Mouse (Mus musculus): ENCODE measurements at regions not wholly inside any gene's neighbourhood (a gene's known extent, or its start where the extent isn't known, plus 50 kb on each side); places are given as distances from the start of the nearest gene placed in this dataset.

- DNase-seq (ENCODE audit: low spot score) = no peak
Observed at GRCm38 (mm10) chr7:111337053-111337452, 254.2 kb upstream of the Eif4g2 start.

DNA sequence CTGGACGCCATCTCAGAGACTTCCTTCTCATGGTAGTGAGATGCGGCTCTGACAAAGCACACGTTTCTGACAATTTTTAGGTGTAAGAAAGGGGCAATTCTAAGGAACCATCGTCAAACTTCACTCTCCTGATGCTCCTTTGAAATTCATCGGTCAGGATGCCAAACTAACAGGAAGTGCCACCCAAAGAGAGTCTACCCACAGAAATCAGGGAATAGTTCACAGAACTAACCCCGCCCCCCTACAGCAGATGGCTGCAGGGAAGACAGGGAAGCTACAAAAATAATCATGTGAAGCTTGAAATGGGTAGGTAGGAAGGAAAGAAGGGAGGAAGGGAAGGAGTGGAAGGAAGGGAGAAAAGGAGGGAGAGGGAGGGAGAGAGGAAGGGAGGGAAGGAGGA lies 240.1 kb upstream of the Eif4g2 start:
- no peak for DNase-seq (ENCODE audit: low spot score)

DNA sequence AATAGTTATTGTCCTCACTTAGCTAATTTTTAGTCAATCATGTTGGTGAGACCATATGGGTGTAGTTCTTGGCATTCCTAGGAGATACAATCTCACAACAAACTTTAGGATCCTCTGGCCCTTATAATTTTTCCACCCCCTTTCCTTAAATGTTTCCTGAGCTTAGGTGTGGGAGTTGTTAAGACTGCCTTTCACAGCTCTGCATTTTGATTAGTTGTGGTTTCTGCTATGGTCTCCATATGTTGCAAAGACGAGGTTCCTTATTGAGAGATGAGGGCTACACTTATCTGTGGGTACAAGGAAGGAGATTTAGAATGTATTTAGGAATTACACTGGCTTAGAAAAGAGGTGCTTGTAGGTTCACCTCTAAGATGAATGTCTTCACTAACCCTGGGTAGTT lies 237.1 kb upstream of the Eif4g2 start:
- DNase-seq (ENCODE audit: low spot score) = no peak

- DNase-seq (ENCODE audit: low spot score) = no peak
Observed at GRCm38 (mm10) chr7:111316479-111316990, 233.7 kb upstream of the Eif4g2 start.

- no peak for DNase-seq (ENCODE audit: low spot score)
Observed at GRCm38 (mm10) chr7:111313921-111314320, 231.1 kb upstream of the Eif4g2 start.

DNA sequence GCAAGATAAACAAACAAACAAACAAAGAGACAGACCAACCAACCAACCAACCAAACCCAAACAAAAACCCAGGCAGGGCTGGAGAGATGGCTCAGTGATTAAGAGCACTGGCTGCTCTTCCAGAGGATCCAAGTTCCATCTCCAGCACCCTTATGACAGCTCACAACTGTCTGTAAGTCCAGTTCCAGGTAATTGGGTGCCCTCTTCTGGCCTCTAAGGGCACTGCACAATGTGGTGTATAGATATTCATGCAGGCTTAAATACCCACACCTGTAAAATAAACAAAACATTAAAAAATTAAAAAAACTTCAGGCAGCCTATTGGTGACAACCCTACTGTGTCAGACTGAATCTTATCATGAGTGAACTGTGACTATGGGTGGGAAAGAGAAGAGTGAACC lies 222.4 kb upstream of the Eif4g2 start:
- DNase-seq (ENCODE audit: low spot score) = no peak

DNA sequence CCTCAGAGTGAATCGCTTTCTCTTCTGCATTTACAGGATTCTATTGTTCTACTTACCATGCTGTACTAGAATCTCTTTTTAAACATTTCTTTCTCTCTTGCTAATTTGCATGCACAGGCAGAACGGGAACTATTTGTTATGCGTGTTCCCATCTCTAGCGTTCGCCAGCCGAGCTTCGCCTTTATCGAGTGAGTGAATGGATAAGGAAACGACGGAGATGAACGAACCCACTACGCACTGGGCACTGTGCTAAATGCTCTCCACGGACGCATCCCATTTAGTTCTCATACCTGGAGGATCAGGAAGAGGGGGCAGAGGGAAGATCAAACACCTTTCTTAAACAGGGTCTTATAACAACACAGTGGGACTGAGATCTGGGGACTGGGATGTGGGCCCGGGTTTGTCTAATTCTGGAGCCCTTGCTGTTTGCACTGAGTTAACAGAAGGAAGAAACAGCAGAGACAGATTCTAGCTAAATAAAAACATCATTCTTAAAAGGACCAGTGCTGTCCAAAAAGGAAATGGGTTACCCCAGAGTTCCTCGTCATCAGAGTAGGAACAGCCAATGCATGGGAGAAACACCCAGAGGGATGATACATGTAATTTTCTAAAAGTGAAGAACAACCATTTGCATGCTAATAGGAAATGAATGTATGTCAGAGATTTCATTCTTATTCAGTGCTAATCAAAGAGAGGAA lies 219.1 kb upstream of the Eif4g2 start:
- DNase-seq (ENCODE audit: low spot score) = no peak

GRCm38 (mm10) chr7:111297174-111297902 lies 214.5 kb upstream of the Eif4g2 start:
- no peak for DNase-seq (ENCODE audit: low spot score)

- no peak for DNase-seq (ENCODE audit: low spot score)
Observed at GRCm38 (mm10) chr7:111283411-111283955, 200.7 kb upstream of the Eif4g2 start.

- no peak for DNase-seq (ENCODE audit: low spot score)
Observed at GRCm38 (mm10) chr7:111282314-111282713, 199.5 kb upstream of the Eif4g2 start.

GRCm38 (mm10) chr7:111277703-111278102 lies 194.9 kb upstream of the Eif4g2 start:
- no peak for DNase-seq (ENCODE audit: low spot score)

- no peak for DNase-seq (ENCODE audit: low spot score)
Observed at GRCm38 (mm10) chr7:111273839-111274238, 191.0 kb upstream of the Eif4g2 start.

DNA sequence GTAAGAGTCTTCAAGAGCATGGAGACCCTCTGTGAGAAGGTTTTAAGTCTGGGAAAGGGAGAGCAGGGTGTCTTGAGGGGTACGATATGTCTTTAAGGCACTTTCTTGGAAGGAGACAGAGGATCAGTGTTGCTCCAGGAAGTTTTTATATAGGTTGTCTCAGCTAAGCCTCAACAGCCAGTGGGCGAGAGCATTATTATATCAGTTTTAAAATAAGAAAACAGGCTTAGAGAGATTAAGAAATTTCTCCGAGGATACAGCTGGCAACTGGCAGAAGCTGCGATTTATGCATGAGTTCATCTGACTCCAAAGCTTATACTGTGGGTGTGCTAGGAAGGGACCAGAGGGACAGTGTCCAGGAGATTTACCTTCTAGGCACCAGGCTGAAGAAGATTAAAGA lies 188.0 kb upstream of the Eif4g2 start:
- no peak for DNase-seq (ENCODE audit: low spot score)

DNA sequence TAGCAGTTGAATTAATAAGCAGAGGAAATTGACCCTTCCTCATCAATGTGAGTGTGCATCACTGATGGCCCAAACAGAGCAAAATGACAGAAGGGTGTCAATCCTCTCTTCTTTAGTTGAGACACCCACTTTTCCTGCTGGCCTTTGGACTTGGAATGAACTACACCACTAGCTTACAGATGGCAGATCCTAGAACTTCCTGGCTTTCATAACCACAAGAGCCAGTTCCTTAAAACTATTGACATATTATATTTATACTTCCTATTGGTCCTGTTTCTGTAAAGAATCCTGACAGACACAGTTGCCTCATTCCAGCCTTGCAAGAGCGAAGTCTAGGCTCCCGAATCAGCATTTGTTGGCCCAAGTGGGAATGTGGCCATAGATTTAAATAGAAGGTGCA lies 185.4 kb upstream of the Eif4g2 start:
- no peak for DNase-seq (ENCODE audit: low spot score)

DNA sequence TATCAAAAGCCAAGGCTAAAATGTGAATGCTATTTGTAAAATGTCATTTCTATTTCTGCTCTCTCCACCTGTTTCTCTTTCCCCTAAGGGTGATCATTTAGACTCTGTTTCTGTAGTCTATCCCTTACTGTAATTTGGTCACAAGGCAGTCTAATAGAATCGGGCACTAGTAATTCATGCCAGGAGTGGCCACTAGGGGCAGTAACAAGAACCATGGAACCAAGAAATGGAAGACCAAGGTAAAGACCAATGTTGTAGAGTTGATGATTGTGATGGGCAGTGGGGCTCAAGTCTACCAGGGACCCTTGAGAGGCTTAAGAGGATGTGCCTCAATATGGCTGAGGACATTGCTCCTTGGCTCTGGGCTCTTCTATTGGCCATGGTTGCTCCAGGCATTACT lies 180.5 kb upstream of the Eif4g2 start:
- DNase-seq (ENCODE audit: low spot score) = no peak

GRCm38 (mm10) chr7:111259630-111260574 lies 177.1 kb upstream of the Eif4g2 start:
- no peak for DNase-seq (ENCODE audit: low spot score)

DNA sequence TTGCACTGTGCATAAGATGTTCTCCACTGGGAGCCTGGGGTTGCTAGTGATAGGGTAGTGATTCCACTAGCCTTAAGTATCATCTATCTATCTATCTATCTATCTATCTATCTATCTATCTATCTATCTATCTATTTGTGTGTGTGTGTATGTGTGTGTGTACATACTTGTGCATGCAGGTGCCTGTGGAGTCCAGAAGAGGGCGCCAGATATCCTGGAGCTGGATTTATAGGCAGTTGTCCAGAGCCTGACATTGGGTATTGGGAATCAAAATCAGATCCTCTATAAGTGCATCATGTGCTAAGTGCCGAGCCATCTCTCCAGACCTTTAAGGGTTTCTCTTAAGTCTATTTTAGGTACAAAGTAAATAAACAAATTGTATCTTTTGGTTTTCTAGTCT lies 175.0 kb upstream of the Eif4g2 start:
- DNase-seq (ENCODE audit: low spot score) = no peak

DNA sequence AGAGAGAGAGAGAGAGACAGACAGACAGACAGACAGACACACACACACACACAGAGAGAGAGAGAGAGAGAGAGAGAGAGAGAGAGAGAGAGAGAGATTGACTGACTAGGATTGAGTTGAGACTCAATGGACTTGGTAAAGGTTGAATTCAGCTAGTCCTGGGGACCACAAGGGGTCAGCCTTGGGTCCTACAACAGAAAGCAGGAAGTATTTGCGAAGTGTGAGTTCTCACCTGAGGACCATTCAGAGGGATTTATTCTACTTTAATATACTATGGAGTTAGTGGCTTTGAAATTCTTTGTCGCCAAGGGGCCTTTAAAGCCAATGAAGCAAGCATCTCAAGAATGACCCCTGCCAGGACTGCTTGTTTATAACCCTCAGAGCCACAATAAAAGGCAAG lies 173.4 kb upstream of the Eif4g2 start:
- DNase-seq (ENCODE audit: low spot score) = no peak

GRCm38 (mm10) chr7:111249606-111250005 lies 166.8 kb upstream of the Eif4g2 start:
- DNase-seq (ENCODE audit: low spot score) = peak; percentile 77

GRCm38 (mm10) chr7:111245488-111245887 lies 162.7 kb upstream of the Eif4g2 start:
- DNase-seq (ENCODE audit: low spot score) = no peak

- DNase-seq (ENCODE audit: low spot score) = no peak
Observed at GRCm38 (mm10) chr7:111245067-111245466, 162.2 kb upstream of the Eif4g2 start.

DNA sequence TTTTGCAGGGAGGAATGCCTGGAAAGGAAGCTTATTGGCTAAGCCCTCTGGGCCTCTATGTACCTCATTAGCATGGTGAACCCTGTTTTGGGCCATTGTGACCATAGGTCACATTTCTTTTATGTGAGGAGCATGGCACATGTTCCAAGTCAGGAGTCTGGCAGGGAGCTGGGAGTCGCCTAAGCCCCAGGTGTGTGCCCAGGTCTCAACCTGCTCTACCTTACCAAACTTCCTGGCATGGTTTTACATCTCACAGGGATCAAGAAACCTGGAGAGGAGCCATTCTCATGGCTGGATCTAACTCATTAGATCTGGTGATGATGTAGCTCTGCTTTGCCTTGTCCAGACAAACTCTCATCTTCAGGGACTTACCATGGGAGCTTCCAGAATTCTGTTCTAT lies 161.0 kb upstream of the Eif4g2 start:
- DNase-seq (ENCODE audit: low spot score) = no peak
